Mouse (Mus musculus) heart, embryonic 11.5 days (tissue): ENCODE data around the gene Large2. TPM values are rescaled to one million over a fixed set of nuclear protein-coding genes. Genes with fewer than 3 reads are reported as not detected.

ENCODE experiments used
- ATAC-seq: fragments of 200-750 bp; cut with Nextera tagmentation; replicated peaks from 2 replicates; pipeline ENCODE4 v1.8.0; 2017; ENCODE audit warnings: moderate library complexity; ENCODE audit not compliant: insufficient number of reproducible peaks, low FRiP score, low TSS enrichment
- H3K27ac ChIP-seq: fragments of 300-500 bp; sonication (generic); 2 replicates; pipeline ENCODE4 v1.5.1; 2014; ENCODE audit warnings: mild to moderate bottlenecking, low read depth, low read length
- H3K27me3 ChIP-seq: fragments of 300-500 bp; sonication (generic); 2 replicates; pipeline ENCODE4 v1.6.1; 2014; ENCODE audit warnings: mild to moderate bottlenecking, low read length, mixed read lengths; ENCODE audit not compliant: control insufficient read depth, insufficient read depth
- H3K36me3 ChIP-seq: fragments of 300-500 bp; sonication (generic); 2 replicates; pipeline ENCODE4 v1.6.1; 2014; ENCODE audit warnings: mild to moderate bottlenecking, low read length, moderate library complexity, mixed read lengths; ENCODE audit not compliant: control insufficient read depth, insufficient read depth
- H3K4me1 ChIP-seq: fragments of 300-500 bp; sonication (generic); 2 replicates; pipeline ENCODE4 v1.6.1; 2014; ENCODE audit warnings: low read length; ENCODE audit not compliant: control insufficient read depth, insufficient read depth
- H3K4me2 ChIP-seq: fragments of 300-500 bp; sonication (generic); 2 replicates; pipeline ENCODE4 v1.6.1; 2014; ENCODE audit warnings: mild to moderate bottlenecking, moderate library complexity
- H3K4me3 ChIP-seq: fragments of 300-500 bp; sonication (generic); 2 replicates; pipeline ENCODE4 v1.5.1; 2014; ENCODE audit warnings: low read depth, low read length
- H3K9ac ChIP-seq: fragments of 300-500 bp; sonication (generic); 2 replicates; pipeline ENCODE4 v1.6.1; 2014; ENCODE audit warnings: mild to moderate bottlenecking, low read depth, low read length, moderate library complexity
- H3K9me3 ChIP-seq: fragments of 300-500 bp; sonication (generic); replicated peaks from 2 replicates; pipeline ENCODE4 v1.6.1; 2016; ENCODE audit warnings: low read length; ENCODE audit not compliant: control insufficient read depth
- WGBS: fragments of 180-500 bp; shearing (Covaris S2); extraction: QIAGEN DNeasy Blood & Tissue Kit; methylation state at CpG from one replicate; pipeline ENCODE4 v1.1.7; 2014; ENCODE audit not compliant: insufficient replicate concordance; 5-methylcytosine and 5-hydroxymethylcytosine counted together
- polyA plus RNA-seq: library from polyadenylated mRNA; unstranded; fragments of >200 nt; fragmentation: Nextera tagmentation; extraction: Ambion mirVana; gene quantifications from 2 replicates; pipeline ENCODE4 v1.2.1, GENCODE M21; 2014

Gene Large2
- polyA plus RNA-seq, 1 experiment from 2014 or later: 2.0 TPM

DNA sequence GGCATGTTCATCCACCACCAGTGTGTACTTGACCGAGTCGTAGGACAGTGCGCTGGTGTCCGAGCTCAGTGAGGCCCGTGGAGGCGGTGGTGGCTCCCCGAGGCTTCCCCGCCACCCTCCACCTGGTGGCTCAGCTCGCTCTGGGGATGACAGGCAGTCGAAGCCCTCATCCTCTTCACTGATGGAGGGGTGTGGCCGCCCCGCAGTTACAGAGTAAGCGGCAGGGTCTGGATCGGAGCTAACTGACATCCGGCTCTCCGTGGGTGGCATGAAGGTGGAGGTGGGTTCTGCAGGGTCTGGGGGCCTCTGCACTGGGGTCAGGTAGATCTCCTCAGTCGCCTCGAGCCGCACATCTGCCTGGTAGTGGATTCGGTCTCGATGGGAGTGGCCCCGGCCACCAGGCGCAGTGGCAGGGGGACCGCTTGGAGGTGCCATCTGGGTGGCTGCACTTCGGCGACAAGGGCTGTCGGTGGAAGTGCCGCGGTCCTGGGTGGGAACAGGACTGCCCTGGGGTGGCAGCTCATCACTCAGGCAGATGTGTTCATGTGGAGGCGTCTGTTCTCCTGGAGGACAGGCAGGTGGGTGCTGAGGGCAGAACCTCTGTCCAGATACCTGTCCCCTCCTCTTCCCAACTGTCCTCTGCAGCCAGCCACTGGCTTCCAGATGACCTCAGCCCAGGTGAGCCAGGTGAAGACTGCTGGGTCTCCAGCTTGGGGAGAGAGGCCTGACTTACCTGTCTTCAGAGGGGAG lies 12.3 kb upstream of the Large2 start:
- H3K4me3 ChIP-seq: no peak overlapping the region
- peaks cover 2% of the 10 kb centered on the region for H3K4me1 ChIP-seq
- H3K36me3 ChIP-seq: no peaks in the 10 kb centered on the region; the same call in 1 of the 2 replicates
- no peaks in the 10 kb centered on the region for H3K9me3 ChIP-seq
- no peak overlapping the region for H3K27ac ChIP-seq
- no peak overlapping the region for H3K4me2 ChIP-seq
- WGBS: 80% methylated on average over 30 of the region's 30 CpGs
- H3K9ac ChIP-seq: no peak overlapping the region
- ATAC-seq: no peak
- peaks cover 31% of the 10 kb centered on the region for H3K27me3 ChIP-seq

DNA sequence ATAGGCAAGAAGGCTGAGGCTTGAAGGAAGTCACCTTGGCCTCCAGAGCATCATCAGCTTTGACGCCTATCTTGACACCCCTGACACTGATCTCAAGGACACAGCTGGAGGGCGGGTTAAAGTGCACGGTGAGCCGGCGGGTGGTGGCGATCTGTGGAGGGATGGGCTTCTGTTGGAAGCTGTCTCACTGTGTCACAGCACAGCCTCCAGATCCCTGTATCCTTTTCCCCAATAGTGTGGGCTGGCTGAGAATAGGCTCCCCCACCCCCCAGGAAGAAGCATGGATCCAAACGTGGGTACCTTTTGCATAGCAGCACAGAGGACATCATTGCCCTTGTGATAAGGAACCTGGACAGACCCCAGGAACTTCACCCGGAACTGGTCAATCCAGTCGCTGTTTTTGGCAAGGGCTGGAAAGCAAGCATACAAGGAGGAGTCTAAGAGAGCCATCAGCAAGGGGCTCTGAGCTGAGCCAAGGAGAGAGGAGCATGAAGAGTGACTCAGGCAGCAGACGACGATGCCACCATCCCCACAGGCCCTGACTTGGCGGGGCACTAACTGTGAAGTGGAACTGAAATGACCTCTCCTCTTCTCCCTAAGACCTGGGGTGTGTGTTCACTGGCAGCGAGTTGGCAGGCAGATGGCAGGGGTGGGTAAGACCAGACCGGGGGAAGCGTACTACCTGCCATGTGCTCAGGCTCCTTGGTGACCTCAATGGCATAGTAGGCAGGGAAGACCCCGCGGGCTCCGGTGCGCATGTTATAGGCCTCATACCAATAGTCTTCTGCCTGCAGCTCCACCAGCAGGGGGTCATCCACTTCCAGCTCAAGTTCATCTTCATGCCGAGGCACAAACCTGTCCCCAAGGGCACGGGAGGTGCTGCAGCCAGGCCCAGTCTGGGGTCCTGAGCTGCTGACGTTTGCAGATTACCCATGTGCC lies 10.7 kb upstream of the Large2 start:
- no peak overlapping the region for H3K4me2 ChIP-seq
- no peak for ATAC-seq
- H3K4me3 ChIP-seq: no peak overlapping the region
- 66% methylated on average over 22 of the region's 22 CpGs for WGBS
- no peaks in the 10 kb centered on the region; the same call in 1 of the 2 replicates for H3K36me3 ChIP-seq
- H3K9me3 ChIP-seq: no peaks in the 10 kb centered on the region
- H3K27ac ChIP-seq: no peak overlapping the region
- peaks cover 18% of the 10 kb centered on the region for H3K27me3 ChIP-seq
- H3K4me1 ChIP-seq: no peaks in the 10 kb centered on the region; the same call in 1 of the 2 replicates
- H3K9ac ChIP-seq: no peak overlapping the region

DNA sequence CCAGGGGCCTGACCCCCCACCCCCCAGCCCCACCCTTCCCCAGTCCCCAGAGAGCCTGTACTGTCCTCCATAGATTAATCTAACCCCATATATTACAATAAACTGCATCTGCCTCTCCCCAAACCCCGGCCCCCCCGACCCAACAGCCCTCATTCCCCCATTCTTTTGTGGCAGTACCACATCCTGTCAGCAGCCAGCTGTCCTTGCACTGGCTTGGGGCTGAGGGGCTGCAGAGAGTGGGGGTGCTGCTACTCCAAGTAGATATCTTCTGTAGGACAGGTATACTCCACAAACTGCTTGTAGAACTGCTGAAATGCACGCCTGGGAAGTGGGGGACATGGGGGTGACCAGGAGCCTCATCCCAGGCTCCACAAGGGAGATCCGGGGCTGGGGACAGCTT lies 9.4 kb upstream of the Large2 start:
- no peaks in the 10 kb centered on the region; the same call in 1 of the 2 replicates for H3K36me3 ChIP-seq
- no peaks in the 10 kb centered on the region for H3K9me3 ChIP-seq
- H3K27me3 ChIP-seq: peaks cover 16% of the 10 kb centered on the region
- H3K9ac ChIP-seq: no peak overlapping the region
- H3K4me2 ChIP-seq: no peak overlapping the region
- no peak overlapping the region for H3K4me3 ChIP-seq
- H3K27ac ChIP-seq: no peak overlapping the region
- ATAC-seq: no peak
- WGBS: 71% methylated on average over 4 of the region's 4 CpGs
- H3K4me1 ChIP-seq: no peaks in the 10 kb centered on the region; the same call in 1 of the 2 replicates

DNA sequence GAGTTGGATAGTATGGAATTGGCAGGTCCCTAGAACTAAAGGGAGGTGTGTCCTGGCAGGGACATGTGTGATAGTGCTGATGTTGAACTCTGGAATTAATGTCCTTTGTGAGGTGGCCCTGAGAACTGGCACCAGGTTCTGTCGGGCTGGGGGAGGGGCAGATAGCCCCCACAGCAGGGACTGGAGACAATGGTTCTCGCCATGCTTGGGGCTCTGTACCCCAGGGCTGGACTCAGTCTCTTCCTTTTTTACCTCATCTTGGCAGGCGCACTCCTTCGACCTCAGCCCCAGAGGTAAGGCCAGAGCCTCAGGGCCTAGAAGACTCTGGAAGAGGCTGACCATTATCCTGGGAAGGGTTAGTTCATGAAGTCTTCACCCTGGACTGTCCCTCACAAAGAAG lies 8.1 kb upstream of the Large2 start:
- peaks cover 8% of the 10 kb centered on the region for H3K27me3 ChIP-seq
- H3K36me3 ChIP-seq: peaks cover 6% of the 10 kb centered on the region; the same call in 1 of the 2 replicates
- H3K9me3 ChIP-seq: no peaks in the 10 kb centered on the region
- H3K4me1 ChIP-seq: no peaks in the 10 kb centered on the region
- no peak overlapping the region for H3K4me3 ChIP-seq
- no peak for ATAC-seq
- no peak overlapping the region for H3K9ac ChIP-seq
- no peak overlapping the region for H3K27ac ChIP-seq
- no peak overlapping the region for H3K4me2 ChIP-seq
- 76% methylated on average over 4 of the region's 4 CpGs for WGBS

DNA sequence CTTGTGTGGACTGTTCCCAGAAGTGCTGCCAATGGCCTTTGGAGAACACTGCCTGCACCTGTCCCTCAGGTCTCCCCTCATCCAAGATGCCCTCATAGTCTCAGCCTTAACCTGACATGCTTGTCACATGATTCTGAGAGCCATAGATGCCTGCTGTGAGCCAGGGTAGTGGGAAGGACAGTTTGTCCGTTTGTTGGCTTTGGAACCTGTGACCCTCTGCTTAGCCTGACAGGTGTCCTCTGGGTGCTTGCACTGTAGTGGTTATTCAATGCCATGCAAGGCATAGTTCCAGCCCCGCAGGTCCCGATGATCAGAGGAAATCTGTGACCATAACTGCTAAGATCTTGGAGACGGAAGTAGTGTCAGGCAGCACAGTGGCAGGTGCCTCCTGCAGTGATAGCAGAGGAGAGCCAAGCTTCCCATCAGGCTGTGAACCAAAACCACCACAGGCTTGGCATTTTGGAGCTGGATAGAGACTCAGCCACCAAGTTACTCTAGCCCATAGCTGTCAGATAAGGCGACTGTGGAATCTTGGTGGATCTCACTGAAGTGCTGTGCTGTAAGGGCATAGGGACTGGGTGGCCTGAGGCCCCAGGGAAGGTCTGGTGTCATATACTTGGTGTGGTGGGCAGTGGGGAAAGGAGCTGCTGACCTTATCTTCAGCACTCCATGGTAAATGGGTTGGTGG lies 7.4 kb upstream of the Large2 start, which contains the start of gene 1700029I15Rik:
Gene 1700029I15Rik (plus strand): TSS at position 638 of the 688 bp plus-strand sequence.
- Histone ChIP-seq H3K9me3 (no peaks in the 10 kb centered on the region), H3K9ac (no peak within 1 kb of the TSS), H3K36me3 (peaks cover 6% of the 10 kb centered on the region; the same call in 1 of the 2 replicates), H3K27ac (no peak within 1 kb of the TSS), H3K4me2 (no peak within 1 kb of the TSS), H3K4me1 (no peaks in the 10 kb centered on the region), H3K4me3 (no peak within 1 kb of the TSS), H3K27me3 (peaks cover 3% of the 10 kb centered on the region; the same call in 1 of the 2 replicates)
- WGBS: 80% methylated on average over 5 of the region's 5 CpGs
- no peak for ATAC-seq

DNA sequence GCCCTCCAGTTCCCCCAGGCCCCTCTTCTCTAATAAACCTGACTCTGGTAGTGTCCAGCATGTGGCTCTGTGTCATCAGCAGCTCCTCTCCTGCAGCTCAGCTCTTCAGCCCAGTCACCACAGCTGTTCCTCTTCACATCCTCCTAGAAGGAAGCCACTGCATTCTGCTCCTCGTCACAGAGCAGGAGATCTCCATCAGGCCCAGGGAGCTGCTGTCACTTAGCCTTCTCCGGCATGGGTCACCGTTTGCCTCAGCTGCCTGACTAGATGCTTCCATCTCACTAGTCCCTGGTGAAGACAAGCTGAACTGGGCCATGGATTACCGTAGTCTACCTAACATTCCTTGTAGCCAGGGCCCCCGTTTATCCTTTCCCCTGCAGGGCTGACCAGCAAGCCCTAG lies 6.5 kb upstream of the Large2 start:
- peaks cover 4% of the 10 kb centered on the region; the same call in 1 of the 2 replicates for H3K4me1 ChIP-seq
- no peak overlapping the region for H3K27ac ChIP-seq
- no peak for ATAC-seq
- H3K4me3 ChIP-seq: no peak overlapping the region
- H3K27me3 ChIP-seq: no peaks in the 10 kb centered on the region
- H3K9me3 ChIP-seq: no peaks in the 10 kb centered on the region
- peaks cover 6% of the 10 kb centered on the region; the same call in 1 of the 2 replicates for H3K36me3 ChIP-seq
- H3K9ac ChIP-seq: no peak overlapping the region
- 78% methylated on average over 5 of the region's 5 CpGs for WGBS
- H3K4me2 ChIP-seq: no peak overlapping the region

DNA sequence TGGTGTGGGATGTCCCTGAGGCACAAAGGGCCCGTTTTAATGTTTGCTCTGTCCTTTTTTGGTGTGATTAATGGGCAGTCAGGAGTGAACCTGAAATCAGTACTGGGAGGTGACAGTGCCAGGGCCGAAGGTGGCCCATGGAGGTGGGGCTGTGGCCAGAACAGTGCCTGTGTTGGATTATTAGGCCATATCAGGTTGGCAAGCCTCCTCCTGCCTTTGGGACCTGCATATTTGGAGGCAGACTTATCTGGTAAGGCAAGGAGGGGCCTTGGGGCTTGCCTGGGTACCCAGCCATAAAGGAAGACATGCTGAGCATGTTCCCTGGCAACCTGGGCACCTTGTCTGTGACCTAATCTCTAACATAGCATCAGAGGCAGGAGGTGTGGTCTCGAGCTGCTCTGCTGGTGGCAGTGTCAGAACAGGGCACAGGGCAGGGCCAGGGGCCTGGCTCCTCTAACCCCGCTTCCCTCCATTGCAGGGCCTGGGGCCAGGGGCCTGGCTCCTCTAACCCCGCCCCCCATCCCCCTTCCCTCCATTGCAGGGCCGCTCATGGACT lies 5.9 kb upstream of the Large2 start:
- H3K4me1 ChIP-seq: peaks cover 9% of the 10 kb centered on the region; the same call in 1 of the 2 replicates
- no peak overlapping the region for H3K27ac ChIP-seq
- 75% methylated on average over 6 of the region's 6 CpGs for WGBS
- H3K4me3 ChIP-seq: no peak overlapping the region
- no peak overlapping the region for H3K4me2 ChIP-seq
- no peaks in the 10 kb centered on the region for H3K9me3 ChIP-seq
- no peak overlapping the region for H3K9ac ChIP-seq
- H3K36me3 ChIP-seq: peaks cover 6% of the 10 kb centered on the region; the same call in 1 of the 2 replicates
- ATAC-seq: no peak
- no peaks in the 10 kb centered on the region for H3K27me3 ChIP-seq
